Mouse (Mus musculus) spleen, embryonic (tissue): ENCODE data around the gene Ces2h.
"Not testable (repeated sequence)": the region's sequence is repeated elsewhere in the genome, so short reads cannot be mapped to it uniquely, and the experiment has no call there.

Experiments used
- CTCF ChIA-PET: fragments of 350-600 bp; sonication (Branson Sonifier 250); formaldehyde crosslinking; loops from one replicate; lab custom pipeline; 2022; lab: Charles Lee

The Ces2h gene

DNA sequence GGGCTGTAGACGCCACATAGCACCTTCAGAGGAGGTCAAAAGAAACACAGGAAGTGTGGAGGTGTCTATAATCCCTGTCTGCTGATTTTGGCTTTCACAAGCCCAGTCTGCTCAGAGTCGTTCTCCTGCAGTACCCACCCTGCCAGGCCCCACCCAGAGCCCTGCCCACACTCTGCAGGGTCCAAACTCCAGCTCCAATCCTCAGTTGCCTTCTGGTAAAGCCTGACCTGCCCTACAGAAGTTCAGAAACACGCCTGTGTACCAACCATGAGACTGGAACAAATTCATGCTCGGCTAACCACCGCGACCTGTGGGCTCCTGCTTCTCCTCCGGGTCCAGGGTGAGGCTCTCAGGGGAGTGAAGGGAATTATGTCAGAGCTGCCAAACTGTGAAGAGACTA is at the start of gene Ces2h:
TSS of gene Ces2h (plus strand) at position 268 of the 400 bp plus-strand sequence.
- CTCF ChIA-PET, result no interaction called here

DNA sequence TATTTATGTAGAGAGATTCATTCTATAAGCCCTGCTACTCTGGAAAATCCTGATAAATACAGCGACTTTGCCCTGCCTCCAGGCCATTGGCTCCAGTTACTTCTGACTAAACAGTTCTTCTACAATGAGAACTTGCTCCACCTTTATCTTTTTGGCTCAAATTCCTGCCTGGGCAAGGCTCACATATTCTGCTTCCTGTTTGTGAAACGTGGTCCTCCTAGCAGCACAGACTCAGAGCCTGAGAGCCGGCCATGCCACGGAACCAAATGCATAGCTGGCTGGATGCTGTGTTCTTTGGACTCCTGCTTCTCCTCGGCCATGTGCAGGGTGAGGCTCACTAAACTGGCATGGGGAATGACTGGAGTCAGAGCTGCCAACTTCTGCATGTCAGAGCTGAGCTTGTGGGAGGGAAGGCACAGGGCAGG is 39.1 kb upstream of the Ces2h start, which contains the start of gene Ces2g:
TSS of gene Ces2g (plus strand) at position 182 of the 425 bp plus-strand sequence.
- CTCF ChIA-PET, result no interaction called here

DNA sequence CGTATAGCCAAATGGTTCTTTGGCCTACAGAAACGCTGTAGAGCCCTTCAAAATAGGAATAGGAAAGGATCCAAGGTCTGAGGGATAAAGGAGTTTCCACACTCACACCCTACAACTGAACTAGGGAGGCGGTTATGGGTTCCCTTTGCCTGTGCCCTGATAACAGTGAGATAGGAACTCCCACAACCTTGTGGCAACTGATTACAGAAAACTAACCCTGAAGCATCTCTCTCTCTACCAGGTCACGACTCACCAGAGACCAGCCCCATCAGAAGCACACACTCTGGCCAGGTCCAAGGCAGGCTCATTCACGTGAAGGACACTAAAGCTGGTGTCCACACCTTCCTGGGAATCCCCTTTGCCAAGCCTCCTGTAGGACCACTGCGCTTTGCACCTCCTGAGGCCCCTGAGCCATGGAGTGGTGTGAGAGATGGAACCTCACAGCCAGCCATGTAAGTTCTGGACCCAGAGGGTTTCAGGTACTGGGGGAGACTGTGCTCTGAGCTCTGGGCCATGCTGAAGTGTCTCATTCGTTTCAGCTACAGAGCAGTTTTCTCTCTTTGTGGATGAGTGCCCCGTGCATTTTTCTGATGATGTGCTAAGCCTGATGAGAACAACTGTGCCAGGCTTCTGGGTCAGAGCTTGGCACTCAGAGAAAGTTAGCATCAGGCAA is 38.3 kb upstream of the Ces2h start:
- CTCF ChIA-PET, result no interaction called here

GRCm38 (mm10) chr8:104963375-104963894 is 37.2 kb upstream of the Ces2h start:
- CTCF ChIA-PET, result no interaction called here

DNA sequence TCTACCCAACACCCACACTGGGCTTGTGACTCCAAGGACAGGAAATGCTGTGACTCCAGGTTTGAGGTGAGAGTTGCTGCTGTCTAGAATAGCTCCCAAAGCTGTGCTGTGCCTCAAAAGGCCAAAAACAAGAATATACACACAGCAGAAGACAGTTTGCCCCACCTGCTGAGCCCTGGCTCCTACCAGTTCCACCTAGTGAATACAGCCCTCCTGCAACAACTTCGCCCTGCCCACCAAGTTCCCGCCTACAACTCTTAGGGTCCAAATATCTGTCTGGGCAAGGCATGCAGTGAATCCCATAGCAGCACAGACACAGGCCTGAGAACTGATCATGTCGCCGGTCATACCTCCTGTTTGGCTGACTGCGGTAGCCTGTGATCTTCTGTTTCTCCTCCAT is 16.5 kb upstream of the Ces2h start:
- CTCF ChIA-PET, result no interaction called here

DNA sequence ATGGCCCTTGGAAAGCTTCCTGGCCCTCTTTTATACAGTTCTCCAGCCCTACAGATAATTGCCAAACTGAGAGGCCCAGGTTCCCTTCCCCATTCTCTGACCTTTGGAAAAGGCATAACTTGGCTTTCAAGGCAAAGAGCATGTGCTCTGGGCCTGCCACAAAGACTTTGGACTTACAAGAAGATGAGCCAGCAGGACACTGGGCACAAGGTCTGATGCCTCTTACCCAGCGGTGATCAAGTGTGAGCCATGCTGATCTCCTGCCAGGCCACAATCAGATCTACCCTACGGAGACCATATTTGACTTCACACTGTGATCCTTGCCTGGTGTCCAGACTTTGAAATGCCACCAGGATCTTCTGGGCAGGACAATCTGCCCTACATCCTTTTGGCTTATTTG is 15.7 kb upstream of the Ces2h start:
- CTCF ChIA-PET, result no interaction called here

DNA sequence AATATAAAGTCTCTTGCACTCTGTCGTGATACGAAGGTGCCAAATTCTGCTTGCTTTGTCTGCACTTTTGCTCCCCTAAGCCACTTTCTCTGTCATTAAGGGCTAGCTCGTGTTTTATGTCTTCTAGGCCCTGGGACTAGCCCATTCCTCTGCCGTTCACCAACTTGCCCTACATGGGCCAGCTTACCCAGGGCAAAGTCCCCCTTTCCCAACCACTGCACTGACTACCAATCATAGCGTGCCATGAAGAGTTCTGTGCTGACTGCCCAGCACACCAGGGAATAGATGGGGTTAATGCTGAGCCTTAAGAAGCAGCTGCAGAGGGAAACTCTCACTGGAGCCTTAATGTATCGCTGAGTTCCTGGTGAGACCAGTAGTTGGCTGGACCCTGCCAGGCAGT is 2.5 kb upstream of the Ces2h start:
- CTCF ChIA-PET, result no interaction called here

GRCm38 (mm10) chr8:104999183-104999582 is 1.5 kb upstream of the Ces2h start:
- CTCF ChIA-PET, result no interaction called here

DNA sequence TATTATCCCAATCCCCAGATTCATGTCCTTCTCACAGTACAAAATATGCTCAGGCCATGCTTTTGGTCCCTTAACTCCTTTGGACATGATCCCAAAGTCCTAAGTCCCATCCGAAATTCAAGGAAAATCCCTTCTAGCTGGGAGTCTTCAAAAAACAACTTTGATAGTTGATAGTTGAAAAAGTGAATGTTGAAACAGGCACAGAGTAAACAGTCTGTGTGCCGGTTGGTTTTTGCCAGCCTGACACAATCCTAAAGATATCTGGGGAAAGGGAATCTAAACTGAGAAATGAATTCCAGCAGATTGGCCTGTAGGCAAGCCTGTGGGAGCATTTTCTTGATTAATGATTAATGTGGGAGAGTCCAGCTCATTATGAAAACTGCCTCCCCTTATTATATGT is 9.3 kb downstream of the Ces2h start:
- CTCF ChIA-PET, result no interaction called here

DNA sequence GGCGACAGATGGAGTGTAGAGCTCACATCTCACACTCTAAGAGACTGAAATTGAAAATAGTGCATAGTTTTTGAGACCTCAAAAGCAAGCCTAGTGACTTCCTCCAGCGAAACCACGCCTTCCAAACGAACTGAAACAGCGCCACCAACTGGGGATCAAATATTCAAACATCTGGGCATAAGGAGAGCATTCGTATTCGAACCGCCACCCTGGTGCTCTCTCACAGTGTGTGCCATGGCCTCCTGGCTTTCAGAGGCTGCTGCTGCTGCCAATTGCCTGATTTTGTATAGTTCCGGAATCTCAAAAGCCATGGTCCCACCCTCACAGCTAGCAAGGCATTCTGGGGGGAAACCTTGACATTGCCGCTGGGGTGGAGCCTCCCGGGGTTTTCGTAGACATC is 10.5 kb downstream of the Ces2h start:
- CTCF ChIA-PET, result no interaction called here

DNA sequence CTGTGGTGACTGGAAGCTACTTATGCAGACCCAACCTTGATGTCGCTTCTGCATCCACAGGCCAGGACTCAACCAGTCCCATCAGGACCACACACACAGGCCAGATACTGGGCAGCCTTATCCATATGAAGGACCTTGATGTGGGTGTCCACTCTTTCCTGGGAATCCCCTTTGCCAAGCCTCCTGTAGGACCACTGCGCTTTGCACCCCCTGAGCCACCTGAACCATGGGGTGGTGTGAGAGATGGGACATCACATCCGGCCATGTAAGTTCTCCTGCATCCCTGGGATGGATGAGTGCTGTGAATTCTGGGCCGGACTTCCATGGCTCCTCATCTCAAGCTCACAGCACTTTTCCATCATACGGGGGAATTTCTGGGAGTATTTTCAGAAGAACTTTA is 13.7 kb downstream of the Ces2h start:
- CTCF ChIA-PET, result no interaction called here

- CTCF ChIA-PET, result interaction anchor here (0.7 kb wide), 1 partner anchor 419 kb away, joined by 5 read pairs; no protein-coding TSS in a partner anchor
These were observed 21.3 kb downstream of the Ces2h start for GRCm38 (mm10) chr8:105021954-105022353.

DNA sequence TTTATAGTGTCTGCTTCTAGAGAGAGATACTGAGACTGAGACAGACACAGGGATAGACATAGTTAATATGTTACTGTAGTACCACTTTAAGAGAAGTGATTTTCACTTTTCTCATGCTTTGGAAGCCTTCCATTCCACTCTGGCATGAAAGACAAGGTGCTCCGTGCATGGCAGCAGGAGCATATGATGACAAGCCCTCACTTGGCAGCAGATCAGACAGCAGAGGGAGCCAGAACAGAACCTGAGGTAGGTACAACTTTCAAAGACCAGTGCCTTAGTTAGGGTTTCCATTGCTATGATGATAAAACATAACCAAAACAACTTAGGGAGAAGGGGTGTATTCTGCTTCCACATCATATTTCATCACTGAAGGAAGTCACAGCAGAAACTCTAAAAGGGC is 22.4 kb downstream of the Ces2h start:
- CTCF ChIA-PET, result no interaction called here

GRCm38 (mm10) chr8:105025050-105025449 is 24.4 kb downstream of the Ces2h start:
- CTCF ChIA-PET, result no interaction called here

- CTCF ChIA-PET, result interaction anchor here (0.6 kb wide), 1 partner anchor 1957 kb away, joined by 4 read pairs; no protein-coding TSS in a partner anchor
These were observed 42.9 kb downstream of the Ces2h start for GRCm38 (mm10) chr8:105043510-105043909.

DNA sequence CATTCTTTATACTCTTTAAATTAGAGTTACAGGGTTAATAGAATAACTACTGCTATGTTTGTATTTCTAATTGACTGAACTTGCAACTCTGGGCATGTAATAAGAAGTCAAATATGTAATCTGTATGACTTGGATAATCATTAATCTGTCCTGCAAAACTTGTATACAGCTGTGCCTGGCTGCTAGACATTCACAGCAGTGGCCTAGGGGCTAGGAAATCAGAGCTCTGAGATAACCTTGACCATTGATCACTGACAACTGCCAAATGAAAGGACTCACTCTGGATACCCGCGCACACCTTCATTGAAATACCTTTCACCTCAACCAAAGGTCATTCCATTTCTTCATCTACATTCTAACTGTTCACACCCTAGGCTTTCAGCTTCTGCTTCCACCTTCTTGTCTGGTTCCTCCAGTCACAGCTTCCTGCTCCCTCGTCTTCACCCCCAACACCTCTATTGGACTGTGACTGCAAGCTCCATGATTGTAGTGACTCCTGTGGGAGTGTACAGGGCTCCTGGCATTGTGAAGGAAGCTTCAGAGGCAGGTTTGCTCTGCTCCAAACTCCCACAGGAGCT is 45.3 kb downstream of the Ces2h start:
- CTCF ChIA-PET, result no interaction called here

- CTCF ChIA-PET, result no interaction called here
These were observed 47.8 kb downstream of the Ces2h start, which contains the start of gene Ces3a for GRCm38 (mm10) chr8:105048371-105048854. Gene Ces3a (plus strand): TSS chr8:105048601.

DNA sequence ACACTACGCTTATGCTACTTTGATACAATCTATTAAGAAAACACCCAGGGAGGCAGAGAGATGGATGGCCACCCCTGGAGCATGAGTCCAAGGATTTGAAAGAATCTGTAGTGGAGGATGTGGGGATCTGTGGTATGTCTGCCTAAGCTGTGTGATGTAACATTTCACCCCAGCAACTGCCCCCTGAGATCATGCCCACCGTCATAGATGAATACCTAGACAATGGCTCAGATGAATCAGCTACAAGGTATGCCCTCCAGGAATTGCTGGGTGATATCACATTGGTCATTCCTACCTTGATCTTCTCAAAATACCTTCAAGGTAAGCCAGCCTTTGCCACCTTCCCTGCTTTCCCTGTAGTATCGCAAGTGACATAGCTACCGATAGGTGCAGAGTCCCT is 55.6 kb downstream of the Ces2h start:
- CTCF ChIA-PET, result no interaction called here

DNA sequence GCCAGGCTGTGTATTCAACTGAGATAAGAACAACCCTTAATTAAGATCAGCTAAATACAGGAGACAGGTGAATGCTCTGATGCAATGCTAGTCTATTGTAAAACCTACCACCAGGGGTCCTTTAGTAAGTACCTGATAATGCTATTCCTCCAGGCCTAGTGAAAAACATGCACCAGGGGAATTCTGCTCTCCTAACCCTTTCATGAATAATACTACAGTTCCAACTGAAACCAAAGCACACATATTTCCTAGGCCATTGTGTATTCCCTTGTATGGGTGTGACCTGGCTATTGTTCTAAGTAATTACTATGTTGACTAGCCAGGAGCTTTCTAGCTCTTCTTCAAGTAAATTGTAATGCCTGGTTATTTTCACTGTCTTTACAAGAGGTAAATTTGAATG is 59.4 kb downstream of the Ces2h start:
- CTCF ChIA-PET, result no interaction called here

GRCm38 (mm10) chr8:105066761-105067160 is 66.1 kb downstream of the Ces2h start:
- CTCF ChIA-PET, result no interaction called here

- CTCF ChIA-PET, result not testable (repeated sequence)
These were observed 67.3 kb downstream of the Ces2h start for GRCm38 (mm10) chr8:105067905-105068304.

DNA sequence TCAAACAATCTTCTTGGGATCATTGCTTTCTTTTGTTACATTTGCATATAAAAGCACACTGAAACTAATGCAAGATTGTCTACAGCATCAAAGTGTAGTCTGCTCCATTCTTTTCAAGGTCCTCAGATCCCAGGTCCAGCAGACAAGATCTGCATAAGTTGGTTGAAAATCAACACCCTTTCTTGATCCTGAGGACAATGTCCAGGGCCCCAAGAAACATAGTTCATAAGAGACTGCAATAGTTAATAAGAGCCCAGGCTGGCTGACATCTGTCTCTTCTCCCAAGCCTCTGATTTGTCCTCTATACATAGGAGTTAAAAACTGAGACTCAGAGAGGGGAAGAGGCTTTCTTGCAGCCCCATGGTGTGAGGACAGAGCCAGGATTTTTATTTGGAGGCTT is 68.3 kb downstream of the Ces2h start:
- CTCF ChIA-PET, result no interaction called here
